Mouse (Mus musculus) olfactory bulb, adult 2 months (tissue): ENCODE data around the gene Abcb6. TPM values are rescaled to one million over a fixed set of nuclear protein-coding genes. Genes with fewer than 3 reads are reported as not detected.

Experiments used
- H3K27ac ChIP-seq: fragments of 200-500 bp; 2 replicates; pipeline ENCODE4 v1.5.1; 2012; ENCODE audit warnings: low read depth, low read length; ENCODE audit not compliant: insufficient read depth
- H3K4me1 ChIP-seq: fragments of 200-500 bp; 2 replicates; pipeline ENCODE4 v1.6.1; 2012; ENCODE audit warnings: low read length; ENCODE audit not compliant: control insufficient read depth, insufficient read depth
- H3K4me3 ChIP-seq: fragments of 200-500 bp; 2 replicates; pipeline ENCODE4 v1.5.1; 2012; ENCODE audit warnings: mild to moderate bottlenecking, low read depth, low read length, moderate library complexity; ENCODE audit not compliant: insufficient read depth
- CTCF ChIP-seq: fragments of 200-500 bp; IDR thresholded peaks from 2 replicates; pipeline ENCODE4 v1.5.1; 2012; ENCODE audit warnings: low read depth, mild to moderate bottlenecking, low read length, moderate library complexity; ENCODE audit not compliant: insufficient read depth
- POLR2A ChIP-seq: fragments of 200-500 bp; IDR thresholded peaks from 2 replicates; pipeline ENCODE4 v1.6.1; 2012; ENCODE audit warnings: mild to moderate bottlenecking, low read depth, low read length, moderate library complexity; ENCODE audit not compliant: insufficient read depth
- WGBS: fragments of 180-500 bp; shearing (Covaris S2); methylation state at CpG from one replicate; pipeline ENCODE4 v1.1.7; 2018; 5-methylcytosine and 5-hydroxymethylcytosine counted together
- polyA plus RNA-seq: library from polyadenylated mRNA; stranded (reverse); fragments of >200 nt; gene quantifications from 2 replicates; pipeline ENCODE4 v1.2.4, GENCODE M21; 2012; ENCODE audit warnings: low replicate concordance; ENCODE audit not compliant: missing spikeins, insufficient read depth, insufficient read length

Abcb6 gene
- polyA plus RNA-seq, 1 experiment = not detected

DNA sequence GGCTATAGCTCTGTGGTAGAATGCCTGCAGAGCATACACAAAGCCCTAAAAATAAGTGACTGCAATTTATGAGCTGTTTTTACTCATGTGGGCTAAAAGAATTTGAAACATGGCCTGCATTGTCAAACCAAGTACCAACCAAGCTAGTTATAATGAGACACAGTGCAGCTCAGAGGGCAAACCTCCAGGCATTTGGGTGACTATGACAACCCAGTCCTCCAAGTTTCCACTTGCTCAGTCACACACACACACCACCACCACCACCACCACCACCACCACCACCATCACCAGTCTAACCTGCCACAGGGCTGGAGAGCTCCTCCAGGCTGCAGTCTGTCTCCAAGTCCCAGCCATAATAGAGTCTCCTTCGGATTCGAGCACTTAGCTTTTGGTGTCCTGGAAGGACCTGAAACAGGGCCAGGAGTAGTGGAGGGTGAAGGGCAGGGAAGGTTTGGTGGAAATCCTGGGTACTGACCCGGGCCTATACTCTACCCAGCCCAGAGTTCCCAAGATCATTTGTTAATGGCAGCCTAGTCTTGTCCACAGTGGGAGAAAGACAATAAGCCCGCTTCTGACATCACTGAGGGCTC is 39.5 kb downstream of the Abcb6 start:
- TF ChIP-seq CTCF (no peak), POLR2A (no peak)
- Histone ChIP-seq H3K4me1 (peaks cover 15% of the 10 kb centered on the region), H3K27ac (peak overlapping the region; percentile 88; the same call in 1 of the 2 replicates), H3K4me3 (peak overlapping the region; percentile 98)
- WGBS = 30% methylated on average over 4 of the region's 4 CpGs

DNA sequence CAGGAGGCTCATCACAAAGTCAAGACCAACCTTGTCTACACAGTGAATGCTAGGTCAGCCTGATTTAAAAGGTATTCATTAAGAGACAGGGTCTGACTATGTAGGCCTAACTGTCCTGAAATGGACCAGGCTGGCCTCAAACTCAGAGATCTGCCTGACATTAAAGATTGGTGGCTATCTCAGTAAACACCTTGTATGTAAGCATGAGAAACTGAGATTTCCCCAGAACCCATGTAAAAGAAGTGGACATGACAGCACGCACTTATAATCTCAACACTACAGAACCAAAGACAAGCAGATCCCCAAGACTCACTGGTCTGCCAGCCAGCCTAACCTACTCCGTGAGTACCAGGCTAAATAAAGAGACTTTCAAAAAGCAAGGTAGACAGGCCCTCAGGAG is 41.7 kb downstream of the Abcb6 start:
- H3K27ac ChIP-seq = no peak overlapping the region
- WGBS = 97% methylated on average over 2 of the region's 2 CpGs
- TF ChIP-seq CTCF (no peak), POLR2A (no peak)
- no peak overlapping the region for H3K4me3 ChIP-seq
- peaks cover 9% of the 10 kb centered on the region for H3K4me1 ChIP-seq

DNA sequence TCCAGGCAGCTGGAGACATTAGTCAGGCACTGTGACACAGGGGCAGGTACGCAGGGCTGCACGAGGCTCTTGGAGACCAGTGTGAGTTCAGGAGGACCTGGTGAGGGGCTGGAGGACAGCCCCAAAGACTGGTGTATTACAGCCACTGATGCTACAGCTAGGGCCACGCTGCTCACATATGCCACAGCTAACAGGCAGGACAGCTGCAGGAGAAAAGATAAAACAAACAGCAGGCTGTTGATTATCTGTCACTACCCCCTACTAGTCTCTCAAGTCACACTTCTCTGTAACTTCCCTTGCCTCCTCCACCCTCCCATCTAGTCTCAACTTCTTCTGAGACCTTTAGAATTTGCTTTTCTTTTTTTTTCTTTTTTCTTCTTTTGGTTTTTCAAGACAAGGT is 43.5 kb downstream of the Abcb6 start:
- TF ChIP-seq POLR2A (no peak), CTCF (no peak)
- Histone ChIP-seq H3K4me1 (peaks cover 9% of the 10 kb centered on the region), H3K27ac (no peak overlapping the region), H3K4me3 (no peak overlapping the region)
- 81% methylated on average over 3 of the region's 3 CpGs for WGBS

DNA sequence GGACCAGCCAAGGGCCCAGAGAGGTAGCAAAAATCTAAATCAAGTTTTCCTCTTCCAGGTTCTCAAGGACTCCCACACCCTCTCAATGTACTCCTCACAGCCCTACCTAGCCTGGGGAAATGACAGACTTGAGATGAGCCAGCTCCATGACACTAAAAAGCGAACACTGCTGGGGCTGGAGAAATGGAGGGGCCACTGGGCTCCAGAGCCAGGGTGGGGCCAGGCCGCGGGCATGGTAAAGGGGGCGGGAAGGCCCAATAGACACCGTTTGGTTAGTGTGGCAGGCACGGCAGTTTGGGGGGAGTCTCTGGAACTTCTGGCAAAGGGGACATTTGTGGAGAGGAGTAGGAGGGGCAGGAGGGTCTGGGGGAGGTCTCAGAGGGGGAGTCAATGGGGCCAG is 43.9 kb downstream of the Abcb6 start:
- Histone ChIP-seq H3K4me3 (no peak overlapping the region), H3K4me1 (peaks cover 9% of the 10 kb centered on the region), H3K27ac (no peak overlapping the region)
- no peak for TF ChIP-seq CTCF
- 89% methylated on average over 6 of the region's 6 CpGs for WGBS

DNA sequence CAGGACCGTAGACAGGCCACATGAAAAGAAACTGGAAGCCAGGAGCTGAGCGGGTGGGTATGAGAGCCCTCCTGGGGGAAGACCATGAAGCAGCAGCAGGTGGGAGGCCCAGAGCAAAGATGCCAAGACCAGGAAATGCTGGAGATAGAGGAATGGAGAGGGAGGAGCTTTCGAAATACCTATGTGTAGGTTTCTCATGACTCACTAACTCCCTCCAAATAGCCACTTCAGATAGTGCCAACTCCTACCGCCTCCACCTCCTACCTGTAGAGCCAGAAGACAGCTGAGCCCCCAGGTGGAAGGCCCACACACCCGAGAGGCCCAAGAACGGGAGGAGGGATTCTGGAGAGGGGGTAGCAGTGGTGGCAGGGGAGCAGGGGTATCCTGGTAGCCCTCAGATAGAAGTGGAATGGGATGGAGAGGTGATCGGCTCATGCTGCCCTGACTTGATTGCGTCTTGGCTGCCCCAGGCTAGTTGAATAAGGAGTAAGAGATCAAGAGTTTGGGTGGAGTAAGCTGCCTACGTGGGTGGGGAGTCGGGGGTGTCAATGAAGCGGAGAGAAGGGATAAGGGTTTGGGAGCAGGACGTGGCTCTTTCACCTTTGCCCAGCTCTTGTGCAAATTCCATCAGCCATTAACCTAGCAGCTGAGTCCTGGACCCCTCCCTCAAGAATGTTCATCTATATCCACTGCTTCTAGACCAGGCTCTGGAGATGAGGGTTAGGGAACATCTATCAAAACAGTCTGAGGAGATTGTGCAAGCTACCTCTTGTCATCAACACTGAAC is 46.6 kb downstream of the Abcb6 start, which contains the start of gene Slc23a3:
Gene Slc23a3 (minus strand): TSS at position 470 of the 787 bp plus-strand sequence.
- 69% methylated on average over 12 of the region's 12 CpGs for WGBS

DNA sequence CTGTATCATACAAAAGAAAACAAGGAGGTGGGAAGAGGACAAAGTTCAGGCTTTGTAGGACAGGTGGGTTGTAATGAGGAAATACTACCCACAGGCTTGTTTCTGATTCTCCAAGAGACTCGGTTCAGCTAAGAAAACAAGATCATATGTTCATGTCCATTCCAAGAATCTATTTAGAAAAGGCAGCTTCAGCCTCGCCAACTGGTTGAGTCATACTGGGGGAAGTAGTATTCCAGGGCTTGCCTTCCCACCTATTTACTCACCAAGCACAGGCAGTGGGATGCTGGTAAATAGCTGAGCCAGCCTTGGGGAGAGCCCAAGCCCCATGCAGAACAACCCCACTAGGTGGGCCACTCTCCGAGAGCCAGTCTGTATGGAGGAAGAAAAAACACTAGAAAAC is 51.6 kb downstream of the Abcb6 start:
- H3K27ac ChIP-seq = no peak overlapping the region
- peaks cover 5% of the 10 kb centered on the region; the same call in 1 of the 2 replicates for H3K4me1 ChIP-seq
- WGBS = 51% methylated on average over 3 of the region's 3 CpGs
- TF ChIP-seq POLR2A = no peak
- TF ChIP-seq CTCF = no peak
- no peak overlapping the region for H3K4me3 ChIP-seq

More for the DNA sequence above, 46.6 kb downstream of the Abcb6 start, which contains the start of gene Slc23a3:
- Histone ChIP-seq H3K4me3 (no peak within 1 kb of the TSS), H3K4me1 (peaks cover 5% of the 10 kb centered on the region; the same call in 1 of the 2 replicates), H3K27ac (no peak within 1 kb of the TSS)
- no peak for TF ChIP-seq POLR2A
- TF ChIP-seq CTCF = no peak

DNA sequence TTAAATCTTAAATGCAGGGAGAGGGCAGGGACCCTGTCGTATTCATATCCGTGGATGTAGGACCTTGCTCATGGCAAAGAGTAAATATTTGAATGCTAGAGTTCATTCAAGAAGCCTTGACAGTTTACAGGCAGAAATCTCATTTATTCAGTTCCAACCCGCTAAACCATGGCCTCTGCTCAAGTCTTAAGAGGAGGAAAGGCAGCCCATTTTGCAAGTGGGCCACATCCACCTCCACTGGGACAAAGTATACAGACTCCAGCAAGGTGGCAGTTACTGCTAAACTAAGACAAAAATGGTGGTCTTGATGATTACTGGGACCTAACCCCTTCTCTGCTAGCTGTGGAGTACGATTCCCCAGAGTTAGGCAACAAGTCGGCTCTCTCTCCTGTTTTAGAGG is 54.8 kb downstream of the Abcb6 start:
- H3K4me1 ChIP-seq = peaks cover 5% of the 10 kb centered on the region; the same call in 1 of the 2 replicates
- 37% methylated on average over 5 of the region's 5 CpGs for WGBS
- H3K27ac ChIP-seq = no peak overlapping the region
- no peak for TF ChIP-seq POLR2A
- H3K4me3 ChIP-seq = no peak overlapping the region

DNA sequence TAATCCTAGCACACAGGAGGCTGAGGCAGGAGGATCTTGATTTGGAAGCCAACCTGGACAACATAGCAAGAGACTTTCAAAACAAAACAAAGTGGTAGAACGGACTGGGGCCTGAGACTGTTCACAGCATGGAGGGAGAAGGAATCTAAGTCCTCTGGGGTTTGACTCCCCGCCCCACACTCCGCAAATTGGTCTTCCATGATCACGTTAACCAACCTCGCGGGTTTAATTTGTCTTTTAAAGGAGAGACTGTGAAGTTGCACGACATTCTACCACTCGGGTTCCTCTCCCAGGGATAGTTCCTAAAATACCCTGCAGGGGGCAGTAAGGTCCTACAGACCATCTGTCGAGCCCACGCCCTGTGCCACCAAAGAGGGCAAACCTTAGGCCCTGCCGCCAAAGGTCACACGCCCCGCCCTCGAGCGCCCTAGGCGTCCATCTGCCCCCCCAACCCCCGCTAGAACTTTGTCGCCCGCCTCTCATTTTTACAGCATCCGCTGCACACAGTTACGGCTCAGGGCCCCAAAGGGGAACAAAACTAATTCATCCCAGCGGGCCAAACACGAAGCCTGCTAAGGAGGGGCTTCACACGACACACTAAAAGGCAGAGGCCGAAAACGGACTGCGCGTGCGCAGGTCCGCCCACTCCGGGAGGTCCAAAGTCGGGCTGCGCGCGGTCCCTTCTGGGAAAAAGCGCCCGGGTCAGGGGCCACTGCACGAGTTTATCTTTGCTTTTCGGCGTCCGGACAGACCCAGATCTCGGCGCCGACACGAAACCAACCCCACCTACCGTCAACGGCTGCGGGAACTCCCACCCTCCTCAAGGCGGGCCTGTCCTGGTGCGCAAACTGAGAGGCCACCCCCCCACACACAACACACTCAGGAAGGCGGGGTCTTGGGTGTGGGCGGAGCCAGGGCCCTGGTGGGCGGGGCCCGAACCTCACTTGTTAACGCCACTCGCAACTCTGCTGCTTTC is 55.6 kb downstream of the Abcb6 start, which contains the start of gene Nhej1:
Gene Nhej1 (minus strand): TSS at position 855 of the 976 bp plus-strand sequence.
- TF ChIP-seq POLR2A (peak; percentile 73), CTCF (peak; percentile 47; the same call in 1 of the 2 replicates)
- Histone ChIP-seq H3K4me1 (peaks cover 5% of the 10 kb centered on the region; the same call in 1 of the 2 replicates), H3K4me3 (peak within 1 kb of the TSS; percentile 58), H3K27ac (peak within 1 kb of the TSS; percentile 59)
- 1% methylated on average over 56 of the region's 56 CpGs for WGBS
